Mouse (Mus musculus) lung, adult 18-20 months (tissue): ENCODE results near the gene Ppp2r5c.

ENCODE experiments used
- DNase-seq, 2 experiments: peaks; one replicate each; pipeline ENCODE4 v3.0.0; 2022; ENCODE audit warnings: mixed read lengths in 2 of 2

The Ppp2r5c gene

GRCm38 (mm10) chr12:110444530-110444929 is 2.4 kb upstream of the Ppp2r5c start:
- DNase-seq: no peak

GRCm38 (mm10) chr12:110445775-110446174 is 1.1 kb upstream of the Ppp2r5c start:
- DNase-seq: no peak

- peak; percentile 41 to 54 for DNase-seq
These were observed 386 bp downstream of the Ppp2r5c start for GRCm38 (mm10) chr12:110447306-110447705.

- no peak for DNase-seq
These were observed 1.8 kb downstream of the Ppp2r5c start for GRCm38 (mm10) chr12:110448767-110449166.

GRCm38 (mm10) chr12:110454223-110454622 is 7.3 kb downstream of the Ppp2r5c start:
- DNase-seq: peak; percentile 66 to 73

GRCm38 (mm10) chr12:110456024-110456423 is 9.1 kb downstream of the Ppp2r5c start:
- DNase-seq: no peak

- DNase-seq: no peak
These were observed 11.7 kb downstream of the Ppp2r5c start for GRCm38 (mm10) chr12:110458667-110459066.

- peak; percentile 55 to 58 for DNase-seq
These were observed 13.7 kb downstream of the Ppp2r5c start for GRCm38 (mm10) chr12:110460418-110461300.

- no peak for DNase-seq
These were observed 16.8 kb downstream of the Ppp2r5c start for GRCm38 (mm10) chr12:110463711-110464110.

GRCm38 (mm10) chr12:110471426-110471825 is 24.5 kb downstream of the Ppp2r5c start:
- no peak for DNase-seq

- DNase-seq: no peak
These were observed 25.3 kb downstream of the Ppp2r5c start for GRCm38 (mm10) chr12:110472247-110472646.

GRCm38 (mm10) chr12:110474497-110474896 is 27.6 kb downstream of the Ppp2r5c start:
- peak; percentile 41 to 63 for DNase-seq

- no peak for DNase-seq
These were observed 29.6 kb downstream of the Ppp2r5c start for GRCm38 (mm10) chr12:110476561-110476960.

- DNase-seq: no peak
These were observed 31.0 kb downstream of the Ppp2r5c start for GRCm38 (mm10) chr12:110477906-110478305.

- no peak for DNase-seq
These were observed 31.7 kb downstream of the Ppp2r5c start for GRCm38 (mm10) chr12:110478601-110479008.

GRCm38 (mm10) chr12:110479268-110479667 is 32.3 kb downstream of the Ppp2r5c start:
- DNase-seq: no peak

- no peak for DNase-seq
These were observed 33.8 kb downstream of the Ppp2r5c start for GRCm38 (mm10) chr12:110480701-110481100.

- no peak for DNase-seq
These were observed 36.8 kb downstream of the Ppp2r5c start for GRCm38 (mm10) chr12:110483761-110484160.

GRCm38 (mm10) chr12:110484824-110485584 is 38.1 kb downstream of the Ppp2r5c start:
- peak in 1 of 2 experiments; percentile 18 for DNase-seq

GRCm38 (mm10) chr12:110485585-110486331 is 38.8 kb downstream of the Ppp2r5c start:
- peak; percentile 89 to 92 for DNase-seq

GRCm38 (mm10) chr12:110486852-110487251 is 39.9 kb downstream of the Ppp2r5c start:
- no peak for DNase-seq

GRCm38 (mm10) chr12:110488031-110488430 is 41.1 kb downstream of the Ppp2r5c start:
- DNase-seq: no peak
